Mouse (Mus musculus) liver, adult 2 months (tissue): Measurements from ENCODE around the gene Rxylt1. TPM values are rescaled to one million over a fixed set of nuclear protein-coding genes. Genes with fewer than 3 reads are reported as not detected.

Experiments used
- DNase-seq: peaks from one replicate; pipeline ENCODE4 v3.0.0-alpha.2; 2011; ENCODE audit warnings: low read depth, low spot score; ENCODE audit errors: extremely low read depth
- H3K27ac ChIP-seq: fragments of 200-500 bp; replicated peaks from 2 replicates; pipeline ENCODE4 v1.5.1; 2012; ENCODE audit warnings: low read depth, mild to moderate bottlenecking, control low read depth, inconsistent platforms, low read length; ENCODE audit not compliant: insufficient read depth
- H3K27me3 ChIP-seq: fragments of 200-500 bp; 2 replicates; pipeline ENCODE4 v1.6.1; 2012; ENCODE audit warnings: mild to moderate bottlenecking, moderate library complexity, low read length, inconsistent platforms; ENCODE audit not compliant: control insufficient read depth, insufficient read depth
- H3K36me3 ChIP-seq: fragments of 200-500 bp; 2 replicates; pipeline ENCODE4 v1.6.1; 2012; ENCODE audit warnings: low read length, inconsistent platforms; ENCODE audit not compliant: control insufficient read depth, insufficient read depth
- H3K4me1 ChIP-seq: fragments of 200-500 bp; 2 replicates; pipeline ENCODE4 v1.6.1; 2011; ENCODE audit warnings: low read length; ENCODE audit not compliant: control insufficient read depth, insufficient read depth
- H3K4me3 ChIP-seq: fragments of 200-500 bp; 2 replicates; pipeline ENCODE4 v1.5.1; 2011; ENCODE audit warnings: low read depth, mild to moderate bottlenecking, control low read depth, low read length, moderate library complexity; ENCODE audit not compliant: insufficient read depth
- H3K79me2 ChIP-seq: fragments of 200-500 bp; 2 replicates; pipeline ENCODE4 v1.6.1; 2012; ENCODE audit warnings: inconsistent platforms, mild to moderate bottlenecking, low read length, moderate library complexity; ENCODE audit not compliant: control insufficient read depth, insufficient read depth
- H3K9ac ChIP-seq: fragments of 200-500 bp; 2 replicates; pipeline ENCODE4 v1.6.1; 2012; ENCODE audit warnings: low read depth, mild to moderate bottlenecking, control low read depth, inconsistent platforms, low read length
- CTCF ChIP-seq: fragments of 200-500 bp; IDR thresholded peaks from 2 replicates; pipeline ENCODE4 v1.5.1; 2011; ENCODE audit warnings: low read depth, low read length, control low read depth
- POLR2A ChIP-seq: fragments of 200-500 bp; IDR thresholded peaks from 2 replicates; pipeline ENCODE4 v1.6.1; 2011; ENCODE audit warnings: low read length, control low read depth; ENCODE audit not compliant: insufficient read depth; ENCODE audit errors: extremely low read depth
- WGBS: fragments of 180-500 bp; shearing (Covaris S2); methylation state at CpG from one replicate; pipeline ENCODE4 v1.1.7; 2018; 5-methylcytosine and 5-hydroxymethylcytosine counted together
- polyA plus RNA-seq: library from polyadenylated mRNA; depleted of rRNA; stranded (reverse); fragments of >200 nt; gene quantifications from 2 replicates; pipeline ENCODE4 v1.2.3, GENCODE M21; 2012
- total RNA-seq: library from RNA; depleted of rRNA; stranded (reverse); fragments of >200 nt; gene quantifications from 2 replicates; pipeline ENCODE4 v1.2.3, GENCODE M21; 2014

The Rxylt1 gene
- total and polyA plus RNA-seq, 2 experiments: 3.5 to 22.9 TPM

GRCm38 (mm10) chr10:122106633-122107028, 9.5 kb upstream of the Rxylt1 start:
- Histone ChIP-seq H3K36me3 (no peaks in the 10 kb centered on the region), H3K9ac (no peak overlapping the region), H3K27me3 (no peaks in the 10 kb centered on the region), H3K4me3 (no peak overlapping the region), H3K27ac (no peak overlapping the region), H3K79me2 (no peaks in the 10 kb centered on the region), H3K4me1 (peaks cover 6% of the 10 kb centered on the region)
- 60% methylated on average over 3 of the region's 3 CpGs for WGBS
- TF ChIP-seq CTCF (no peak), POLR2A (no peak)
- no peak for DNase-seq

GRCm38 (mm10) chr10:122105889-122106632, 8.9 kb upstream of the Rxylt1 start:
- H3K27ac ChIP-seq: no peak overlapping the region; the same call in 1 of the 2 replicates
- H3K79me2 ChIP-seq: no peaks in the 10 kb centered on the region
- H3K27me3 ChIP-seq: no peaks in the 10 kb centered on the region
- peak; percentile 53 for DNase-seq
- H3K4me1 ChIP-seq: peaks cover 6% of the 10 kb centered on the region
- H3K4me3 ChIP-seq: no peak overlapping the region
- H3K9ac ChIP-seq: no peak overlapping the region
- 31% methylated on average over 10 of the region's 10 CpGs for WGBS
- no peak for TF ChIP-seq CTCF
- no peak for TF ChIP-seq POLR2A
- no peaks in the 10 kb centered on the region for H3K36me3 ChIP-seq

GRCm38 (mm10) chr10:122105407-122105806, 8.2 kb upstream of the Rxylt1 start:
- DNase-seq: peak; percentile 43
- no peak overlapping the region for H3K4me3 ChIP-seq
- under 1% methylated on average over 3 of the region's 3 CpGs for WGBS
- TF ChIP-seq CTCF: peak; percentile 68
- TF ChIP-seq POLR2A: no peak
- H3K4me1 ChIP-seq: peaks cover 6% of the 10 kb centered on the region
- H3K36me3 ChIP-seq: no peaks in the 10 kb centered on the region
- H3K27me3 ChIP-seq: no peaks in the 10 kb centered on the region
- H3K79me2 ChIP-seq: no peaks in the 10 kb centered on the region
- no peak overlapping the region for H3K9ac ChIP-seq
- no peak overlapping the region for H3K27ac ChIP-seq

- no peak overlapping the region for H3K4me3 ChIP-seq
- TF ChIP-seq POLR2A: no peak
- TF ChIP-seq CTCF: no peak
- H3K36me3 ChIP-seq: no peaks in the 10 kb centered on the region
- H3K4me1 ChIP-seq: peaks cover 6% of the 10 kb centered on the region
- no peaks in the 10 kb centered on the region for H3K27me3 ChIP-seq
- no peak for DNase-seq
- H3K27ac ChIP-seq: no peak overlapping the region
- no peak overlapping the region for H3K9ac ChIP-seq
- WGBS: 86% methylated on average over 5 of the region's 5 CpGs
- no peaks in the 10 kb centered on the region for H3K79me2 ChIP-seq
Observed at GRCm38 (mm10) chr10:122102675-122103074, 5.5 kb upstream of the Rxylt1 start.

GRCm38 (mm10) chr10:122096462-122096979, 650 bp downstream of the Rxylt1 start:
- Histone ChIP-seq H3K79me2 (no peaks in the 10 kb centered on the region), H3K9ac (peak overlapping the region; percentile 76), H3K27ac (peak overlapping the region; percentile 21), H3K27me3 (no peaks in the 10 kb centered on the region), H3K4me3 (peak overlapping the region; percentile 71), H3K36me3 (peaks cover 3% of the 10 kb centered on the region; the same call in 1 of the 2 replicates), H3K4me1 (0 out of 2 replicates have a peak, but pooled peaks cover 1% of the 10 kb centered on the region)
- WGBS: under 1% methylated on average over 48 of the region's 48 CpGs
- peak; percentile 26 for DNase-seq
- TF ChIP-seq POLR2A (no peak), CTCF (no peak)

GRCm38 (mm10) chr10:122090472-122090871, 6.7 kb downstream of the Rxylt1 start:
- Histone ChIP-seq H3K9ac (no peak overlapping the region), H3K79me2 (no peaks in the 10 kb centered on the region), H3K27me3 (no peaks in the 10 kb centered on the region), H3K4me3 (no peak overlapping the region), H3K4me1 (0 out of 2 replicates have a peak, but pooled peaks cover 1% of the 10 kb centered on the region), H3K27ac (no peak overlapping the region), H3K36me3 (peaks cover 22% of the 10 kb centered on the region)
- WGBS: 98% methylated on average over 1 of the region's 1 CpGs
- TF ChIP-seq CTCF (no peak), POLR2A (no peak)
- no peak for DNase-seq
